Mouse (Mus musculus) erythroblast, embryonic 14.5 days (primary cell): ENCODE data around the gene Chfr. TPM values are rescaled to one million over a fixed set of nuclear protein-coding genes. Genes with fewer than 3 reads are reported as not detected.
A peak's percentile ranks its signal among the peaks of the same experiment; 100 is the strongest.
"Not testable (repeated sequence)": the region's sequence is repeated elsewhere in the genome, so short reads cannot be mapped to it uniquely, and the experiment has no call there.

ENCODE experiments used
- H3K27me3 ChIP-seq: 2 replicates; pipeline ENCODE4 v1.6.1; 2012; ENCODE audit warnings: inconsistent platforms; ENCODE audit not compliant: control insufficient read depth
- H3K36me3 ChIP-seq: 2 replicates; pipeline ENCODE4 v1.6.1; 2012; ENCODE audit warnings: mild to moderate bottlenecking, inconsistent platforms; ENCODE audit not compliant: control insufficient read depth
- H3K4me1 ChIP-seq: 2 replicates; pipeline ENCODE4 v1.6.1; 2012; ENCODE audit warnings: inconsistent platforms; ENCODE audit not compliant: control insufficient read depth
- H3K4me3 ChIP-seq: replicated peaks from 2 replicates; pipeline ENCODE3; 2012; ENCODE audit warnings: moderate library complexity, mild to moderate bottlenecking, inconsistent platforms
- H3K9me3 ChIP-seq: 2 replicates; pipeline ENCODE4 v1.6.1; 2012; ENCODE audit warnings: low read length, inconsistent platforms, mixed read lengths; ENCODE audit not compliant: control insufficient read depth
- GATA1 ChIP-seq: IDR thresholded peaks from 2 replicates; pipeline ENCODE4 v1.6.1; 2012; ENCODE audit warnings: low read length, inconsistent platforms, mixed read lengths
- TAL1 ChIP-seq: IDR thresholded peaks from 3 replicates; pipeline ENCODE4 v1.6.1; 2012; ENCODE audit warnings: low read length, inconsistent platforms, mixed read lengths
- polyA plus RNA-seq: library from polyadenylated mRNA; stranded (reverse); fragments of >175 nt; gene quantifications from 2 replicates; pipeline ENCODE4 v1.2.3, GENCODE M21; 2012

The Chfr gene
- polyA plus RNA-seq, 1 experiment = 4.0 TPM

GRCm38 (mm10) chr5:110106901-110107564 is 28.6 kb upstream of the Chfr start:
- H3K36me3 ChIP-seq = peaks cover 47% of the 10 kb centered on the region
- H3K27me3 ChIP-seq = no peaks in the 10 kb centered on the region; the same call in none of the 2 replicates
- no peak for TF ChIP-seq GATA1
- no peak for TF ChIP-seq TAL1
- peak overlapping the region; percentile 69 for H3K4me3 ChIP-seq
- peaks cover 52% of the 10 kb centered on the region for H3K4me1 ChIP-seq
- peaks cover 13% of the 10 kb centered on the region for H3K9me3 ChIP-seq

- Histone ChIP-seq H3K36me3 (peaks cover 44% of the 10 kb centered on the region), H3K4me1 (peaks cover 47% of the 10 kb centered on the region)
Observed at GRCm38 (mm10) chr5:110107581-110108304, 27.9 kb upstream of the Chfr start, which contains the start of gene Gtpbp6. Gene Gtpbp6 (minus strand): TSS chr5:110108197.

GRCm38 (mm10) chr5:110108305-110108628 is 27.4 kb upstream of the Chfr start:
- H3K4me1 ChIP-seq = peaks cover 47% of the 10 kb centered on the region
- peaks cover 40% of the 10 kb centered on the region for H3K36me3 ChIP-seq
- TF ChIP-seq GATA1 (no peak), TAL1 (no peak)

More at GRCm38 (mm10) chr5:110107581-110108304, 27.9 kb upstream of the Chfr start, which contains the start of gene Gtpbp6:
- Histone ChIP-seq H3K9me3 (peaks cover 13% of the 10 kb centered on the region), H3K4me3 (peak within 1 kb of the TSS; percentile 69), H3K27me3 (no peaks in the 10 kb centered on the region; the same call in 1 of the 2 replicates)
- TF ChIP-seq GATA1 = no peak
- no peak for TF ChIP-seq TAL1

GRCm38 (mm10) chr5:110109991-110110441 is 25.6 kb upstream of the Chfr start, which contains the start of gene Zfp605:
Gene Zfp605 (plus strand): TSS chr5:110110092.
- Histone ChIP-seq H3K27me3 (no peaks in the 10 kb centered on the region), H3K9me3 (peaks cover 3% of the 10 kb centered on the region), H3K36me3 (peaks cover 26% of the 10 kb centered on the region), H3K4me3 (peak within 1 kb of the TSS; percentile 81), H3K4me1 (peaks cover 43% of the 10 kb centered on the region)
- TF ChIP-seq TAL1 (no peak), GATA1 (no peak)

More at GRCm38 (mm10) chr5:110108305-110108628, 27.4 kb upstream of the Chfr start:
- H3K4me3 ChIP-seq = peak overlapping the region; percentile 69
- peaks cover 13% of the 10 kb centered on the region for H3K9me3 ChIP-seq
- no peaks in the 10 kb centered on the region; the same call in 1 of the 2 replicates for H3K27me3 ChIP-seq

GRCm38 (mm10) chr5:110122380-110122779 is 13.3 kb upstream of the Chfr start:
- peaks cover 11% of the 10 kb centered on the region for H3K36me3 ChIP-seq
- H3K9me3 ChIP-seq = not testable (repeated sequence)

GRCm38 (mm10) chr5:110136087-110136464 is 434 bp downstream of the Chfr start:
- Histone ChIP-seq H3K4me1 (peaks cover 37% of the 10 kb centered on the region), H3K4me3 (peak overlapping the region; percentile 94), H3K9me3 (peaks cover 8% of the 10 kb centered on the region), H3K27me3 (no peaks in the 10 kb centered on the region; the same call in 1 of the 2 replicates), H3K36me3 (peaks cover 25% of the 10 kb centered on the region)
- no peak for TF ChIP-seq TAL1
- no peak for TF ChIP-seq GATA1

More at GRCm38 (mm10) chr5:110122380-110122779, 13.3 kb upstream of the Chfr start:
- H3K4me3 ChIP-seq, H3K4me1 ChIP-seq, H3K27me3 ChIP-seq: not testable (repeated sequence)

- no peak for TF ChIP-seq GATA1
- TF ChIP-seq TAL1 = no peak
- Histone ChIP-seq H3K36me3 (peaks cover 38% of the 10 kb centered on the region), H3K4me1 (peaks cover 37% of the 10 kb centered on the region), H3K9me3 (peaks cover 7% of the 10 kb centered on the region), H3K4me3 (no peak overlapping the region), H3K27me3 (no peaks in the 10 kb centered on the region; the same call in 1 of the 2 replicates)
Observed at GRCm38 (mm10) chr5:110137816-110138215, 2.2 kb downstream of the Chfr start.

GRCm38 (mm10) chr5:110139325-110139724 is 3.7 kb downstream of the Chfr start:
- Histone ChIP-seq H3K4me1 (peaks cover 37% of the 10 kb centered on the region), H3K4me3 (no peak overlapping the region), H3K36me3 (peaks cover 53% of the 10 kb centered on the region), H3K27me3 (no peaks in the 10 kb centered on the region), H3K9me3 (no peaks in the 10 kb centered on the region)
- TF ChIP-seq GATA1 (no peak), TAL1 (no peak)

- Histone ChIP-seq H3K27me3 (no peaks in the 10 kb centered on the region), H3K4me3 (no peak overlapping the region), H3K9me3 (no peaks in the 10 kb centered on the region), H3K36me3 (peaks cover 64% of the 10 kb centered on the region), H3K4me1 (peaks cover 34% of the 10 kb centered on the region)
- TF ChIP-seq TAL1 (no peak), GATA1 (no peak)
Observed at GRCm38 (mm10) chr5:110140424-110140823, 4.8 kb downstream of the Chfr start.
